Mouse (Mus musculus) spleen, adult 2 months (tissue): ENCODE data around the gene Efcc1.

Experiments
- CTCF ChIP-seq: fragments of 200-500 bp; IDR thresholded peaks from 2 replicates; pipeline ENCODE4 v1.5.1; 2011; ENCODE audit warnings: mild to moderate bottlenecking, inconsistent platforms; ENCODE audit not compliant: insufficient read depth, insufficient read length, insufficient replicate concordance; ENCODE audit errors: extremely low read depth
- POLR2A ChIP-seq: fragments of 200-500 bp; IDR thresholded peaks from 2 replicates; pipeline ENCODE4 v1.6.1; 2011; ENCODE audit warnings: low read depth, low read length, inconsistent platforms

DNA sequence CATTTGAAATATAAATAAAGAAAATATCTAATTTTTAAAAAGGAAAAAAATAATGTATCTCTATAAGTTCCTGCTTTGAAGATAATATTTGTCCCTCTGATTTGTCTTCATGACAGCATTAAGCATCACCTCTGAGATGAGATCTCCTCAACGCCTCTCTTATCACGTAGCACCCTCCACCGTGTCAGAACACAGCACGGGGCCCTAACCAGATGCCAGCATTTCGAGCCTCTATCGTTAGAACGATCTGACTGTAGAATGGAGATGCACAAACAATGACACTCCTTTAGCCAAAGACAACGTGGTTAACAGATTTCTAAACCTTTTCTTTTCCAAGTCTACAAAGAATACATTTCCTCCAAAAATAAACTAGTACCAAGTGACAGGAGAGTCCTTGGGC is 53.4 kb downstream of the Efcc1 start:
- TF ChIP-seq CTCF (no peak), POLR2A (no peak)
